ENCODE assay signal across 7 mouse cellular contexts in the genomic region with DNA sequence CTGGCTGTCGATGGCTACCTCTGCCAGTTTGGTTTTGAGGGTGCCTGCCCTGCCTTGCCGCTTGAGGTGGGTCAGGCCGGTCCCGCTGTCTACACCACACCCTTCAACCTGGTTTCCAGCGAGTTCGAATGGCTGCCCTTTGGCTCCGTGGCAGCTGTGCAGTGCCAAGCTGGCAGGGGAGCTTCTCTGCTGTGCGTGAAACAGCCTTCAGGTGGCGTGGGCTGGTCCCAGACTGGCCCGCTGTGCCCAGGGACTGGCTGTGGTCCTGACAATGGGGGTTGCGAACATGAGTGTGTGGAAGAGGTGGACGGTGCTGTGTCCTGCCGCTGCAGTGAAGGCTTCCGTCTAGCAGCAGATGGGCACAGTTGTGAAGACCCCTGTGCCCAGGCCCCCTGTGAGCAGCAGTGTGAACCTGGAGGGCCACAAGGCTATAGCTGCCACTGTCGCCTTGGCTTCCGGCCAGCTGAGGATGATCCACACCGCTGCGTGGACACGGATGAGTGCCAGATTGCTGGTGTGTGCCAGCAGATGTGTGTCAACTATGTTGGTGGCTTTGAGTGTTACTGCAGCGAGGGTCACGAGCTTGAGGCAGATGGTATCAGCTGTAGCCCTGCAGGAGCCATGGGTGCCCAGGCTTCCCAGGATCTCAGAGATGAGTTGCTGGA. TPM values are rescaled to one million over a fixed set of nuclear protein-coding genes. Genes with fewer than 3 reads are reported as not detected.
DNase-seq lines count a peak whose midpoint lies in the region; ATAC-seq and TF ChIP-seq lines count a peak whose summit lies in the region.

No protein-coding gene starts in this region.

- no peak for ATAC-seq in lung, embryonic 14.5 days (ENCODE audit: insufficient read depth)
- ATAC-seq in intestine, embryonic 15.5 days, result no peak
- no peak for ATAC-seq in neural tube, embryonic 13.5 days (ENCODE audit: low read depth)
- ATAC-seq in CD4-positive, CD25-positive, alpha-beta regulatory T cell, adult 4 months, result no peak

- peak; percentile 33; the same call in 1 of the 2 replicates for TF ChIP-seq CTCF in lung, embryonic 14.5 days (IDR thresholded peaks at IDR 0.05; ENCODE audit: low read depth)
- no peak for TF ChIP-seq CTCF in embryonic fibroblast, embryonic 13.5 days (IDR thresholded peaks at IDR 0.05; ENCODE audit: borderline replicate concordance, insufficient read depth, low read length)

- peaks cover 32% of the 10 kb centered on the region; the same call in 1 of the 2 replicates for H3K27me3 ChIP-seq in lung, embryonic 14.5 days (ENCODE audit: insufficient read depth, low read length)
- H3K27me3 ChIP-seq in intestine, embryonic 15.5 days (replicated peaks), result peaks cover 21% of the 10 kb centered on the region
- H3K27me3 ChIP-seq in neural tube, embryonic 13.5 days, result peaks cover 62% of the 10 kb centered on the region

- H3K4me2 ChIP-seq in lung, embryonic 14.5 days, result peak overlapping the region; percentile 77
- peak overlapping the region; percentile 90 for H3K4me2 ChIP-seq in intestine, embryonic 15.5 days (replicated peaks)
- peak overlapping the region; percentile 76 for H3K4me2 ChIP-seq in neural tube, embryonic 13.5 days

- no peaks in the 10 kb centered on the region for H3K9me3 ChIP-seq in lung, embryonic 14.5 days (ENCODE audit: low read depth, low read length)
- H3K9me3 ChIP-seq in intestine, embryonic 15.5 days, result no peaks in the 10 kb centered on the region
- no peaks in the 10 kb centered on the region for H3K9me3 ChIP-seq in neural tube, embryonic 13.5 days

- H3K36me3 ChIP-seq in lung, embryonic 14.5 days (ENCODE audit: insufficient read depth), result no peaks in the 10 kb centered on the region
- H3K36me3 ChIP-seq in intestine, embryonic 15.5 days, result no peaks in the 10 kb centered on the region
- no peaks in the 10 kb centered on the region for H3K36me3 ChIP-seq in neural tube, embryonic 13.5 days

- WGBS in lung, embryonic 14.5 days, result 22% methylated on average over 21 of the region's 21 CpGs
- 33% methylated on average over 21 of the region's 21 CpGs for WGBS in intestine, embryonic 15.5 days
- 27% methylated on average over 21 of the region's 21 CpGs for WGBS in neural tube, embryonic 13.5 days

- H3K4me1 ChIP-seq in lung, embryonic 14.5 days (ENCODE audit: insufficient read depth), result peaks cover 27% of the 10 kb centered on the region
- H3K4me1 ChIP-seq in embryonic fibroblast, embryonic 13.5 days (ENCODE audit: control insufficient read depth, insufficient read depth, low read length), result peaks cover 19% of the 10 kb centered on the region
- peaks cover 64% of the 10 kb centered on the region for H3K4me1 ChIP-seq in intestine, embryonic 15.5 days (replicated peaks)
- H3K4me1 ChIP-seq in neural tube, embryonic 13.5 days (replicated peaks), result peaks cover 69% of the 10 kb centered on the region

- peak overlapping the region; percentile 95; the same call in 1 of the 2 replicates for H3K27ac ChIP-seq in lung, embryonic 14.5 days (ENCODE audit: low read depth)
- peak overlapping the region; percentile 66 for H3K27ac ChIP-seq in embryonic fibroblast, embryonic 13.5 days (ENCODE audit: insufficient read depth, low read length)
- peak overlapping the region; percentile 86 for H3K27ac ChIP-seq in intestine, embryonic 15.5 days
- H3K27ac ChIP-seq in neural tube, embryonic 13.5 days (replicated peaks), result peak overlapping the region; percentile 28; the same call in 1 of the 2 replicates

- TF ChIP-seq POLR2A in embryonic fibroblast, embryonic 13.5 days (IDR thresholded peaks at IDR 0.05; ENCODE audit: low read depth, low read length), result peak; percentile 51

- DNase-seq in lung, embryonic 14.5 days, result peak; percentile 41
- DNase-seq in lung, postnatal 36 days, result no peak
- no peak for DNase-seq in Muller cell, postnatal 12 days (ENCODE audit: inconsistent ontology term)

- H3K9ac ChIP-seq in lung, embryonic 14.5 days, result peak overlapping the region; percentile 76
- H3K9ac ChIP-seq in intestine, embryonic 15.5 days, result peak overlapping the region; percentile 79
- peak overlapping the region; percentile 77 for H3K9ac ChIP-seq in neural tube, embryonic 13.5 days

- H3K4me3 ChIP-seq in lung, embryonic 14.5 days (ENCODE audit: low read depth, low read length), result peak overlapping the region; percentile 62
- peak overlapping the region; percentile 41 for H3K4me3 ChIP-seq in embryonic fibroblast, embryonic 13.5 days (ENCODE audit: insufficient read depth, low read length)
- H3K4me3 ChIP-seq in intestine, embryonic 15.5 days (replicated peaks), result peak overlapping the region; percentile 55
- H3K4me3 ChIP-seq in neural tube, embryonic 13.5 days, result peak overlapping the region; percentile 43

RNA-seq across cellular contexts. Expression of gene Cd248, which starts 0.8 kb away (rescaled TPM):
- 105 and 110 TPM in 2 replicates for polyA plus RNA-seq in lung, embryonic 14.5 days (2014; fragmentation: Nextera tagmentation; extraction: Ambion mirVana)
- 202 and 292 TPM in 2 replicates for polyA plus RNA-seq in embryonic fibroblast, embryonic 13.5 days (2011; ENCODE audit: insufficient read length, low read depth, missing spikeins)
- 47.7 and 48.0 TPM in 2 replicates for polyA plus RNA-seq in intestine, embryonic 15.5 days (2015; fragmentation: Nextera tagmentation; extraction: Ambion mirVana)
- polyA plus RNA-seq in neural tube, embryonic 13.5 days (2015; fragmentation: Nextera tagmentation; extraction: Ambion mirVana), result 26.3 and 28.2 TPM in 2 replicates
- polyA plus RNA-seq in CD4-positive, CD25-positive, alpha-beta regulatory T cell, adult 4 months (2017; shearing (Covaris generic)), result not detected

RNA-seq across cellular contexts. Expression of gene Tmem151a, which starts 16.6 kb away (rescaled TPM):
- polyA plus RNA-seq in lung, embryonic 14.5 days (2014; fragmentation: Nextera tagmentation; extraction: Ambion mirVana), result 3.1 and 4.4 TPM in 2 replicates
- polyA plus RNA-seq in embryonic fibroblast, embryonic 13.5 days (2011; ENCODE audit: insufficient read length, low read depth, missing spikeins), result 6.0 and 7.2 TPM in 2 replicates
- polyA plus RNA-seq in intestine, embryonic 15.5 days (2015; fragmentation: Nextera tagmentation; extraction: Ambion mirVana), result 5.6 and 6.5 TPM in 2 replicates
- 8.4 and 10.1 TPM in 2 replicates for polyA plus RNA-seq in neural tube, embryonic 13.5 days (2015; fragmentation: Nextera tagmentation; extraction: Ambion mirVana)
- not detected for polyA plus RNA-seq in CD4-positive, CD25-positive, alpha-beta regulatory T cell, adult 4 months (2017; shearing (Covaris generic))

RNA-seq across cellular contexts. Expression of gene Rin1, which starts 18.4 kb away (rescaled TPM):
- polyA plus RNA-seq in lung, embryonic 14.5 days (2014; fragmentation: Nextera tagmentation; extraction: Ambion mirVana), result 4.0 and 5.9 TPM in 2 replicates
- 60.2 and 82.9 TPM in 2 replicates for polyA plus RNA-seq in embryonic fibroblast, embryonic 13.5 days (2011; ENCODE audit: insufficient read length, low read depth, missing spikeins)
- polyA plus RNA-seq in intestine, embryonic 15.5 days (2015; fragmentation: Nextera tagmentation; extraction: Ambion mirVana), result 2.7 and 3.9 TPM in 2 replicates
- polyA plus RNA-seq in neural tube, embryonic 13.5 days (2015; fragmentation: Nextera tagmentation; extraction: Ambion mirVana), result 1.4 TPM in 2 replicates
- polyA plus RNA-seq in CD4-positive, CD25-positive, alpha-beta regulatory T cell, adult 4 months (2017; shearing (Covaris generic)), result under 1 TPM; 0.14 to 0.17 TPM

RNA-seq across cellular contexts. Expression of gene Yif1a, which starts 19.6 kb away (rescaled TPM):
- 99.2 and 105 TPM in 2 replicates for polyA plus RNA-seq in lung, embryonic 14.5 days (2014; fragmentation: Nextera tagmentation; extraction: Ambion mirVana)
- polyA plus RNA-seq in embryonic fibroblast, embryonic 13.5 days (2011; ENCODE audit: insufficient read length, low read depth, missing spikeins), result 94.1 and 96.4 TPM in 2 replicates
- 109 and 126 TPM in 2 replicates for polyA plus RNA-seq in intestine, embryonic 15.5 days (2015; fragmentation: Nextera tagmentation; extraction: Ambion mirVana)
- polyA plus RNA-seq in neural tube, embryonic 13.5 days (2015; fragmentation: Nextera tagmentation; extraction: Ambion mirVana), result 51.3 and 67.5 TPM in 2 replicates
- polyA plus RNA-seq in CD4-positive, CD25-positive, alpha-beta regulatory T cell, adult 4 months (2017; shearing (Covaris generic)), result 10 to 100 TPM; 58.1 to 67.8 TPM

RNA-seq across cellular contexts. Expression of gene Brms1, which starts 27.5 kb away (rescaled TPM):
- 43.4 and 48.0 TPM in 2 replicates for polyA plus RNA-seq in lung, embryonic 14.5 days (2014; fragmentation: Nextera tagmentation; extraction: Ambion mirVana)
- 12.9 and 14.5 TPM in 2 replicates for polyA plus RNA-seq in embryonic fibroblast, embryonic 13.5 days (2011; ENCODE audit: insufficient read length, low read depth, missing spikeins)
- polyA plus RNA-seq in intestine, embryonic 15.5 days (2015; fragmentation: Nextera tagmentation; extraction: Ambion mirVana), result 37.5 and 44.7 TPM in 2 replicates
- 43.5 and 51.7 TPM in 2 replicates for polyA plus RNA-seq in neural tube, embryonic 13.5 days (2015; fragmentation: Nextera tagmentation; extraction: Ambion mirVana)
- polyA plus RNA-seq in CD4-positive, CD25-positive, alpha-beta regulatory T cell, adult 4 months (2017; shearing (Covaris generic)), result 100 to 1,000 TPM in 1 of 2 experiments, 10 to 100 TPM in 1; 85.7 to 136 TPM

Comparison
In these comparisons a context has a peak if more than half of its experiments do, and no peak if none do; other contexts are left out.
1. H3K27ac ChIP-seq: peak in every context shown above with its lines; median percentile 95 in lung, embryonic 14.5 days; 86 in intestine, embryonic 15.5 days; 66 in embryonic fibroblast, embryonic 13.5 days; 28 in neural tube, embryonic 13.5 days.
2. RNA of gene Cd248, which starts 0.8 kb away (polyA plus RNA-seq): 202 to 292 TPM in embryonic fibroblast, embryonic 13.5 days, 105 to 110 TPM in lung, embryonic 14.5 days, 47.7 to 48.0 TPM in intestine, embryonic 15.5 days and 26.3 to 28.2 TPM in neural tube, embryonic 13.5 days; not detected in CD4-positive, CD25-positive, alpha-beta regulatory T cell, adult 4 months; every median in the first group is over 10 times any median in the second.
3. Peak in every context shown above with its lines, with median percentiles within 50 percentile points of each other: H3K4me2 ChIP-seq, H3K4me3 ChIP-seq and H3K9ac ChIP-seq.